Mouse (Mus musculus) C2C12 (cell line): Measurements from ENCODE around the gene Ssbp2. TPM values are rescaled to one million over a fixed set of nuclear protein-coding genes. Genes with fewer than 3 reads are reported as not detected.

Experiments used
- H3K27me3 ChIP-seq: one replicate; pipeline ENCODE4 v1.6.1; 2011; ENCODE audit not compliant: control insufficient read depth, insufficient read depth, insufficient read length
- H3K36me3 ChIP-seq: one replicate; pipeline ENCODE4 v1.6.1; 2011; ENCODE audit not compliant: control insufficient read depth, insufficient read depth
- H3K4me3 ChIP-seq: one replicate; pipeline ENCODE4 v1.5.1; 2011; ENCODE audit warnings: mild to moderate bottlenecking, control low read depth; ENCODE audit not compliant: poor library complexity, insufficient read depth, severe bottlenecking
- H3K79me2 ChIP-seq: one replicate; pipeline ENCODE4 v1.6.1; 2011; ENCODE audit not compliant: control insufficient read depth, insufficient read depth
- H3K79me3 ChIP-seq: one replicate; pipeline ENCODE4 v1.6.1; 2011; ENCODE audit warnings: low read depth, control low read depth
- H3ac ChIP-seq: one replicate; pipeline ENCODE3; 2011; ENCODE audit warnings: low read depth; ENCODE audit not compliant: control insufficient read depth, insufficient read length
- CEBPB ChIP-seq: IDR thresholded peaks from one replicate; pipeline ENCODE4 v1.6.1; 2011; ENCODE audit warnings: low read depth, mild to moderate bottlenecking, control low read depth, moderate library complexity
- CTCF ChIP-seq: IDR thresholded peaks from one replicate; pipeline ENCODE4 v1.5.1; 2011; ENCODE audit not compliant: control insufficient read depth, insufficient read depth, insufficient read length
- FOSL1 ChIP-seq: IDR thresholded peaks from one replicate; pipeline ENCODE4 v1.8.0; 2011; ENCODE audit warnings: mild to moderate bottlenecking, low read length; ENCODE audit not compliant: poor library complexity, insufficient read depth, severe bottlenecking
- MAX ChIP-seq: IDR thresholded peaks from one replicate; pipeline ENCODE4 v1.6.1; 2011; ENCODE audit warnings: mild to moderate bottlenecking, control low read depth
- MYOD1 ChIP-seq: IDR thresholded peaks from one replicate; pipeline ENCODE4 v1.6.1; 2011; ENCODE audit warnings: low read depth; ENCODE audit not compliant: control insufficient read depth, insufficient read length
- MYOG ChIP-seq: IDR thresholded peaks from one replicate; pipeline ENCODE4 v1.6.1; 2011; ENCODE audit not compliant: control insufficient read depth, insufficient read length; ENCODE audit errors: extremely low read depth
- USF1 ChIP-seq: IDR thresholded peaks from one replicate; pipeline ENCODE4 v1.6.1; 2011; ENCODE audit warnings: low read depth, mild to moderate bottlenecking, control low read depth, moderate library complexity
- polyA plus RNA-seq: library from polyadenylated mRNA; unstranded; fragments of >200 nt; fragmentation: generic; extraction: Trizol; gene quantifications from one replicate; pipeline ENCODE4 v1.2.1, GENCODE M21; 2012; ENCODE audit warnings: missing spikeins

The Ssbp2 gene
- polyA plus RNA-seq, 1 experiment = 22.5 TPM

GRCm38 (mm10) chr13:91476596-91477100, 16.6 kb downstream of the Ssbp2 start:
- peaks cover 9% of the 10 kb centered on the region for H3K79me3 ChIP-seq
- TF ChIP-seq MYOD1 (no peak), FOSL1 (no peak)
- no peaks in the 10 kb centered on the region for H3K27me3 ChIP-seq
- H3K4me3 ChIP-seq = no peak overlapping the region
- H3ac ChIP-seq = no peak overlapping the region
- peaks cover 21% of the 10 kb centered on the region for H3K79me2 ChIP-seq
- H3K36me3 ChIP-seq = no peaks in the 10 kb centered on the region

GRCm38 (mm10) chr13:91478011-91478410, 17.9 kb downstream of the Ssbp2 start:
- no peaks in the 10 kb centered on the region for H3K36me3 ChIP-seq
- TF ChIP-seq CEBPB (no peak), MYOG (no peak), USF1 (no peak), MAX (no peak), MYOD1 (no peak), CTCF (no peak), FOSL1 (no peak)
- H3K4me3 ChIP-seq = no peak overlapping the region
- peaks cover 21% of the 10 kb centered on the region for H3K79me2 ChIP-seq
- H3K27me3 ChIP-seq = no peaks in the 10 kb centered on the region
- H3K79me3 ChIP-seq = peaks cover 9% of the 10 kb centered on the region
- no peak overlapping the region for H3ac ChIP-seq

- TF ChIP-seq MAX (no peak), USF1 (no peak), CTCF (no peak), MYOG (no peak), CEBPB (no peak), FOSL1 (no peak), MYOD1 (no peak)
- Histone ChIP-seq H3K79me3 (peaks cover 7% of the 10 kb centered on the region), H3K79me2 (peaks cover 12% of the 10 kb centered on the region)
Measured at GRCm38 (mm10) chr13:91484303-91484702, 24.2 kb downstream of the Ssbp2 start.

GRCm38 (mm10) chr13:91492133-91492532, 32.0 kb downstream of the Ssbp2 start:
- H3ac ChIP-seq = no peak overlapping the region

More at GRCm38 (mm10) chr13:91484303-91484702, 24.2 kb downstream of the Ssbp2 start:
- Histone ChIP-seq H3K4me3 (no peak overlapping the region), H3K27me3 (no peaks in the 10 kb centered on the region), H3K36me3 (no peaks in the 10 kb centered on the region), H3ac (no peak overlapping the region)

GRCm38 (mm10) chr13:91497055-91497454, 37.0 kb downstream of the Ssbp2 start:
- Histone ChIP-seq H3K27me3 (no peaks in the 10 kb centered on the region), H3ac (no peak overlapping the region), H3K79me3 (peaks cover 2% of the 10 kb centered on the region), H3K4me3 (no peak overlapping the region), H3K79me2 (no peaks in the 10 kb centered on the region), H3K36me3 (no peaks in the 10 kb centered on the region)
- no peak for TF ChIP-seq MAX
- no peak for TF ChIP-seq MYOD1
- no peak for TF ChIP-seq FOSL1
- TF ChIP-seq MYOG = no peak

More at GRCm38 (mm10) chr13:91492133-91492532, 32.0 kb downstream of the Ssbp2 start:
- no peak for TF ChIP-seq MAX
- TF ChIP-seq MYOD1 = no peak
- TF ChIP-seq USF1 = no peak
- TF ChIP-seq MYOG = no peak
- TF ChIP-seq CTCF = no peak
- TF ChIP-seq CEBPB = no peak
- no peak for TF ChIP-seq FOSL1
- Histone ChIP-seq H3K36me3 (no peaks in the 10 kb centered on the region), H3K79me3 (peaks cover 3% of the 10 kb centered on the region), H3K79me2 (peaks cover 24% of the 10 kb centered on the region), H3K27me3 (no peaks in the 10 kb centered on the region), H3K4me3 (no peak overlapping the region)

GRCm38 (mm10) chr13:91501735-91502134, 41.7 kb downstream of the Ssbp2 start:
- H3K79me2 ChIP-seq = no peaks in the 10 kb centered on the region
- H3ac ChIP-seq = no peak overlapping the region
- H3K4me3 ChIP-seq = no peak overlapping the region
- peaks cover 1% of the 10 kb centered on the region for H3K79me3 ChIP-seq
- no peaks in the 10 kb centered on the region for H3K36me3 ChIP-seq
- H3K27me3 ChIP-seq = no peaks in the 10 kb centered on the region
- TF ChIP-seq MYOD1 (no peak), FOSL1 (no peak), MYOG (no peak), CTCF (no peak), USF1 (no peak), CEBPB (no peak), MAX (no peak)
